16 mouse cellular contexts compared by ENCODE assay signal in the genomic region with DNA sequence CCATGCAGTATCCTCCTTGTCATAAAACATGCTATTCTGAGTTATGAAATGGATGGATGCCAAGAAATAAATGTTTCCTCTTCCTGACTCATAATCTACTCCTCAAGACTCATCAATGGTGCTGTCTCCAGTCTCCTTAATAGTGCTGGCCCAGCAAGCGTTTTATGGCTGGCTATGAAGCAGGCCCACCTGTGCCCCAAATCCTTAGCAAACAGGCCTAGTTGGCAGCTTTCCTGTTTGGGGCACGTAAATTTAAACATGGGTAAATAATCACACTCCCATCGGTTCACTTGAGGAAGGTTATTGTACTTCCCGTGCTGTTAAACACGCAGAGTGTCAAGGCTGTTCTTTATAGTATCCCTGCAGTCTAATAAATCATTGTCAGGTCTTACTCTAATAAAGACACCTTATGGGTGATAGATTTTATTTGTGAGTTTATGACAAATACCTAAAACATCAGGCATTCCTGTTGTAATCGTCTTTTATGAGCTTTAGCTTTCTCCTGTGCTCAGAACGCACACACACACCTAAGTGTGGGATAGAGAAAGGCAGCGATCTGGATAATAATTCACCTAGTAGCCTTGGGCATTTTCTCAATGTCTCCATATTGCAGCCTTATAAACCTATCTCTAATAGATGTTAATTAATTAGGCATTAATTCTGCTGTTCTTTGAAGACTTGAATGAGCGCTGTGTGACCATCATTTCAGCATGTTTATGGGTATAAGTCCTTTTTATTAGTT.
DNase-seq lines count a peak whose midpoint lies in the region; ATAC-seq lines count a peak whose summit lies in the region.
"Had no signal": no experiment of that assay in that cellular context is flagged by ENCODE, and none has a peak within 500 bp of the region (broad histone marks: within the 10 kb centered on the region; RNA-seq: fewer than 3 reads in every experiment).

No protein-coding gene starts in this region.

- H3K9ac ChIP-seq in kidney, embryonic 16.5 days (replicated peaks; ENCODE audit: low read length) = no peak overlapping the region
- no peak overlapping the region for H3K9ac ChIP-seq in neural tube, embryonic 12.5 days
- H3K9ac ChIP-seq in intestine, embryonic 15.5 days = no peak overlapping the region
- H3K9ac ChIP-seq in neural tube, embryonic 14.5 days (replicated peaks; ENCODE audit: low read depth, low read length) = no peak overlapping the region
- H3K9ac ChIP-seq: forebrain, embryonic 15.5 days; heart, embryonic 12.5 days; limb, embryonic 15.5 days had no signal

- 39% methylated on average over 9 of the region's 9 CpGs for WGBS in kidney, embryonic 16.5 days
- 62% methylated on average over 9 of the region's 9 CpGs for WGBS in neural tube, embryonic 12.5 days
- 46% methylated on average over 9 of the region's 9 CpGs for WGBS in intestine, embryonic 15.5 days
- WGBS in neural tube, embryonic 14.5 days = 32% methylated on average over 9 of the region's 9 CpGs

- intact Hi-C loops in heart, postnatal 10 days (cut with DNase I) = no loop called here

- H3K9me3 ChIP-seq in kidney, embryonic 16.5 days (ENCODE audit: low read length) = no peaks in the 10 kb centered on the region
- no peaks in the 10 kb centered on the region for H3K9me3 ChIP-seq in neural tube, embryonic 12.5 days
- H3K9me3 ChIP-seq in intestine, embryonic 15.5 days = no peaks in the 10 kb centered on the region
- H3K9me3 ChIP-seq in neural tube, embryonic 14.5 days (ENCODE audit: control insufficient read depth, low read length) = no peaks in the 10 kb centered on the region
- H3K9me3 ChIP-seq: forebrain, embryonic 15.5 days; heart, embryonic 12.5 days; limb, embryonic 15.5 days had no signal

- no peak overlapping the region for H3K4me2 ChIP-seq in kidney, embryonic 16.5 days (replicated peaks; ENCODE audit: low read depth, low read length)
- no peak overlapping the region for H3K4me2 ChIP-seq in neural tube, embryonic 12.5 days (replicated peaks)
- H3K4me2 ChIP-seq in intestine, embryonic 15.5 days (replicated peaks) = no peak overlapping the region
- no peak overlapping the region for H3K4me2 ChIP-seq in neural tube, embryonic 14.5 days (ENCODE audit: low read depth, low read length)
- H3K4me2 ChIP-seq: forebrain, embryonic 15.5 days; heart, embryonic 12.5 days; limb, embryonic 15.5 days had no signal

- peaks cover 5% of the 10 kb centered on the region for H3K4me1 ChIP-seq in kidney, embryonic 16.5 days (ENCODE audit: insufficient read depth, low read length)
- peaks cover 4% of the 10 kb centered on the region; the same call in 1 of the 2 replicates for H3K4me1 ChIP-seq in neural tube, embryonic 12.5 days
- no peaks in the 10 kb centered on the region for H3K4me1 ChIP-seq in intestine, embryonic 15.5 days (replicated peaks)
- H3K4me1 ChIP-seq in neural tube, embryonic 14.5 days (ENCODE audit: control insufficient read depth, insufficient read depth, low read length) = 0 out of 2 replicates have a peak, but pooled peaks cover 6% of the 10 kb centered on the region
- H3K4me1 ChIP-seq: forebrain, embryonic 15.5 days; heart, embryonic 12.5 days had no signal

- H3K27ac ChIP-seq in kidney, embryonic 16.5 days (ENCODE audit: low read length) = no peak overlapping the region
- no peak overlapping the region for H3K27ac ChIP-seq in neural tube, embryonic 12.5 days
- H3K27ac ChIP-seq in intestine, embryonic 15.5 days = no peak overlapping the region
- no peak overlapping the region for H3K27ac ChIP-seq in neural tube, embryonic 14.5 days (ENCODE audit: low read depth, low read length)
- H3K27ac ChIP-seq: forebrain, embryonic 15.5 days; hindbrain, postnatal 0 days; limb, embryonic 15.5 days had no signal

- no peak overlapping the region for H3K4me3 ChIP-seq in kidney, embryonic 16.5 days (ENCODE audit: low read length)
- H3K4me3 ChIP-seq in neural tube, embryonic 12.5 days = no peak overlapping the region
- no peak overlapping the region for H3K4me3 ChIP-seq in intestine, embryonic 15.5 days (replicated peaks)
- no peak overlapping the region for H3K4me3 ChIP-seq in neural tube, embryonic 14.5 days (ENCODE audit: low read depth, low read length)
- H3K4me3 ChIP-seq: forebrain, embryonic 15.5 days; heart, embryonic 12.5 days; limb, embryonic 15.5 days had no signal

- 0 out of 2 replicates have a peak, but pooled peaks have one; percentile 27 for ATAC-seq in kidney, embryonic 16.5 days (ENCODE audit: low FRiP score, low TSS enrichment)
- ATAC-seq in neural tube, embryonic 12.5 days (ENCODE audit: low FRiP score, low read depth) = peak; percentile 73; the same call in 1 of the 2 replicates
- peak; percentile 84 for ATAC-seq in intestine, embryonic 15.5 days
- ATAC-seq in neural tube, embryonic 14.5 days (ENCODE audit: low read depth) = peak; percentile 90
- ATAC-seq: forebrain, embryonic 15.5 days; hindbrain, postnatal 0 days had no signal

- H3K36me3 ChIP-seq in kidney, embryonic 16.5 days (ENCODE audit: insufficient read depth, low read length) = no peaks in the 10 kb centered on the region
- H3K36me3 ChIP-seq in neural tube, embryonic 12.5 days = no peaks in the 10 kb centered on the region
- no peaks in the 10 kb centered on the region for H3K36me3 ChIP-seq in intestine, embryonic 15.5 days
- H3K36me3 ChIP-seq in neural tube, embryonic 14.5 days (ENCODE audit: control insufficient read depth, insufficient read depth, low read length) = no peaks in the 10 kb centered on the region
- H3K36me3 ChIP-seq: forebrain, embryonic 15.5 days; heart, embryonic 12.5 days; limb, embryonic 15.5 days had no signal

- DNase-seq in kidney, postnatal 25 days = no peak
- no peak for DNase-seq in neural tube, embryonic 10.5 days (ENCODE audit: extremely low spot score, low spot score)
- DNase-seq in thymus, postnatal 25 days = no peak
- no peak for DNase-seq in heart, postnatal 10 days
- DNase-seq: adrenal gland, adult 2 months; heart, postnatal 4 days; lung, postnatal 14 days; thymus, postnatal 36 days had no signal

- H3K27me3 ChIP-seq in kidney, embryonic 16.5 days (ENCODE audit: insufficient read depth, low read length) = no peaks in the 10 kb centered on the region
- H3K27me3 ChIP-seq in neural tube, embryonic 12.5 days (replicated peaks) = no peaks in the 10 kb centered on the region
- no peaks in the 10 kb centered on the region for H3K27me3 ChIP-seq in intestine, embryonic 15.5 days (replicated peaks)
- H3K27me3 ChIP-seq in neural tube, embryonic 14.5 days (ENCODE audit: control insufficient read depth, insufficient read depth, low read length) = no peaks in the 10 kb centered on the region
- H3K27me3 ChIP-seq: forebrain, embryonic 15.5 days; heart, embryonic 12.5 days; limb, embryonic 15.5 days had no signal

Comparison
In these comparisons a context has a peak if more than half of its experiments do, and no peak if none do; other contexts are left out.
1. ATAC-seq: peak in every context shown above with its lines; median percentile 90 in neural tube, embryonic 14.5 days; 84 in intestine, embryonic 15.5 days; 73 in neural tube, embryonic 12.5 days; 27 in kidney, embryonic 16.5 days.